Mouse (Mus musculus): ENCODE data around the gene Oaz2.

Gene Oaz2

GRCm38 (mm10) chr9:65667701-65668100, at the start of gene Oaz2:
TSS of gene Oaz2 (plus strand) at chr9:65668001.
- DNase-seq (ENCODE audit: low read depth), result no peak

- no peak for DNase-seq (ENCODE audit: low read depth)
These were observed 48.5 kb upstream of the Oaz2 start for GRCm38 (mm10) chr9:65619311-65619710.

GRCm38 (mm10) chr9:65621196-65621595, 46.6 kb upstream of the Oaz2 start:
- DNase-seq (ENCODE audit: low read depth), result no peak

- no peak for DNase-seq (ENCODE audit: low read depth)
These were observed 46.1 kb upstream of the Oaz2 start for GRCm38 (mm10) chr9:65621666-65622065.

GRCm38 (mm10) chr9:65622826-65623225, 45.0 kb upstream of the Oaz2 start:
- DNase-seq (ENCODE audit: low read depth), result no peak

GRCm38 (mm10) chr9:65624266-65624665, 43.5 kb upstream of the Oaz2 start:
- DNase-seq (ENCODE audit: low read depth), result no peak

GRCm38 (mm10) chr9:65629025-65629766, 38.6 kb upstream of the Oaz2 start, which contains the start of gene Rbpms2:
TSS of gene Rbpms2 (plus strand) at chr9:65629648.
- no peak for DNase-seq (ENCODE audit: low read depth)

GRCm38 (mm10) chr9:65629767-65630630, 37.8 kb upstream of the Oaz2 start:
- DNase-seq (ENCODE audit: low read depth), result no peak

GRCm38 (mm10) chr9:65630631-65631353, 37.0 kb upstream of the Oaz2 start:
- DNase-seq (ENCODE audit: low read depth), result no peak

GRCm38 (mm10) chr9:65631354-65632021, 36.3 kb upstream of the Oaz2 start:
- no peak for DNase-seq (ENCODE audit: low read depth)

- no peak for DNase-seq (ENCODE audit: low read depth)
These were observed 32.0 kb upstream of the Oaz2 start for GRCm38 (mm10) chr9:65635766-65636165.

GRCm38 (mm10) chr9:65636926-65637325, 30.9 kb upstream of the Oaz2 start:
- DNase-seq (ENCODE audit: low read depth), result no peak

GRCm38 (mm10) chr9:65639065-65639464, 28.7 kb upstream of the Oaz2 start:
- DNase-seq (ENCODE audit: low read depth), result no peak

GRCm38 (mm10) chr9:65640838-65641410, 26.9 kb upstream of the Oaz2 start:
- DNase-seq (ENCODE audit: low read depth), result no peak

- DNase-seq (ENCODE audit: low read depth), result no peak
These were observed 26.3 kb upstream of the Oaz2 start for GRCm38 (mm10) chr9:65641446-65642052.

GRCm38 (mm10) chr9:65642546-65642945, 25.3 kb upstream of the Oaz2 start:
- no peak for DNase-seq (ENCODE audit: low read depth)

GRCm38 (mm10) chr9:65644960-65645359, 22.8 kb upstream of the Oaz2 start:
- no peak for DNase-seq (ENCODE audit: low read depth)

- no peak for DNase-seq (ENCODE audit: low read depth)
These were observed 21.8 kb upstream of the Oaz2 start for GRCm38 (mm10) chr9:65645984-65646383.

- DNase-seq (ENCODE audit: low read depth), result no peak
These were observed 21.0 kb upstream of the Oaz2 start for GRCm38 (mm10) chr9:65646782-65647181.

- no peak for DNase-seq (ENCODE audit: low read depth)
These were observed 19.1 kb upstream of the Oaz2 start for GRCm38 (mm10) chr9:65648730-65649129.

- DNase-seq (ENCODE audit: low read depth), result no peak
These were observed 17.8 kb upstream of the Oaz2 start for GRCm38 (mm10) chr9:65649997-65650396.

Data from c-Kit-positive CD71-positive TER-119-negative erythroid progenitor cells, embryonic 14.5 days (primary cell).